40 mouse cellular contexts compared by ENCODE assay signal in the genomic region with DNA sequence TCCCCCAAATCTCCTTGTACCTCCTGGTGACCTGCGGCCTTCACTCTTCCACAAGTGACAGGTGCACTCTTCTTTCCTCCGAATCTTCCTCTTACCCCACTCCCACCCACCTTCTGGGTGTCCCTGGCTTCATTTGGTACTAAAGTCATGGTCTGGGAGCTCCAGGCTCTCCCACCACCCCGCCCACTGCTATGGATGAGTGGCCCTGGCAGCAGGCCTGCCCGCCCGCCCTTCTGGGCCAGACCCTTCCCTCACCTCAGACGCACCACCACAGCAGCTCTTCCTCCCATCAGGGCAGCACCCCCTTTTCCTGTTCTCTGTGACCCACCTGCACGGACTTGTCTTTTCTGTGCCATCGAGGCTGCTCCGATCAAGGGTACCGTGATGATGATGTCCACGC. TPM values are rescaled to one million over a fixed set of nuclear protein-coding genes. Genes with fewer than 3 reads are reported as not detected.
A peak's percentile ranks its signal among the peaks of the same experiment; 100 is the strongest.
DNase-seq lines count a peak whose midpoint lies in the region; ATAC-seq and TF ChIP-seq lines count a peak whose summit lies in the region.
"Had no signal": no experiment of that assay in that cellular context is flagged by ENCODE, and none has a peak within 500 bp of the region (broad histone marks: within the 10 kb centered on the region; RNA-seq: fewer than 3 reads in every experiment).

No protein-coding gene starts in this region.

- no peaks in the 10 kb centered on the region for H3K27me3 ChIP-seq in hindbrain, embryonic 13.5 days
- no peaks in the 10 kb centered on the region for H3K27me3 ChIP-seq in hindbrain, embryonic 10.5 days (ENCODE audit: insufficient read depth, poor library complexity, severe bottlenecking)
- H3K27me3 ChIP-seq in midbrain, postnatal 0 days (ENCODE audit: insufficient read depth, low read length): no peaks in the 10 kb centered on the region
- H3K27me3 ChIP-seq in midbrain, embryonic 15.5 days (replicated peaks): no peaks in the 10 kb centered on the region
- H3K27me3 ChIP-seq in heart, embryonic 10.5 days (ENCODE audit: insufficient read depth, poor library complexity, severe bottlenecking): peaks cover 6% of the 10 kb centered on the region; the same call in 1 of the 2 replicates
- H3K27me3 ChIP-seq: embryonic facial prominence, embryonic 13.5 days; heart, embryonic 12.5 days; hindbrain, embryonic 15.5 days; intestine, embryonic 15.5 days; midbrain, embryonic 13.5 days had no signal

- H3K4me2 ChIP-seq in hindbrain, embryonic 13.5 days: no peak overlapping the region
- H3K4me2 ChIP-seq in midbrain, postnatal 0 days (ENCODE audit: low read depth, low read length, poor library complexity, severe bottlenecking): no peak overlapping the region
- no peak overlapping the region for H3K4me2 ChIP-seq in midbrain, embryonic 15.5 days
- H3K4me2 ChIP-seq: embryonic facial prominence, embryonic 13.5 days; heart, embryonic 12.5 days; hindbrain, embryonic 15.5 days; intestine, embryonic 15.5 days; liver, embryonic 12.5 days; midbrain, embryonic 13.5 days had no signal

- H3K9ac ChIP-seq in hindbrain, embryonic 13.5 days: no peak overlapping the region
- peak overlapping the region; percentile 29; the same call in 1 of the 2 replicates for H3K9ac ChIP-seq in midbrain, postnatal 0 days (replicated peaks; ENCODE audit: low read length, poor library complexity, severe bottlenecking)
- H3K9ac ChIP-seq in midbrain, embryonic 15.5 days: no peak overlapping the region
- H3K9ac ChIP-seq: embryonic facial prominence, embryonic 13.5 days; heart, embryonic 12.5 days; hindbrain, embryonic 15.5 days; intestine, embryonic 15.5 days; liver, embryonic 12.5 days; liver, postnatal 0 days; midbrain, embryonic 13.5 days had no signal

- 82% methylated on average over 11 of the region's 11 CpGs for WGBS in hindbrain, embryonic 13.5 days
- WGBS in hindbrain, embryonic 10.5 days: 83% methylated on average over 11 of the region's 11 CpGs
- WGBS in midbrain, postnatal 0 days: 79% methylated on average over 11 of the region's 11 CpGs
- WGBS in midbrain, embryonic 15.5 days: 80% methylated on average over 11 of the region's 11 CpGs
- 87% methylated on average over 11 of the region's 11 CpGs for WGBS in heart, embryonic 10.5 days

- no peak for ATAC-seq in hindbrain, embryonic 13.5 days (ENCODE audit: low FRiP score)
- ATAC-seq in midbrain, postnatal 0 days (ENCODE audit: low FRiP score): no peak
- ATAC-seq in midbrain, embryonic 15.5 days (replicated peaks): no peak
- ATAC-seq: CD4-positive, CD25-positive, alpha-beta regulatory T cell, adult 4 months; intestine, embryonic 15.5 days; liver, embryonic 12.5 days; liver, postnatal 0 days; midbrain, embryonic 13.5 days had no signal

- 0 out of 2 replicates have a peak overlapping the region, but pooled peaks have one; percentile 31 for H3K27ac ChIP-seq in hindbrain, embryonic 13.5 days
- no peak overlapping the region for H3K27ac ChIP-seq in hindbrain, embryonic 10.5 days
- H3K27ac ChIP-seq in midbrain, postnatal 0 days (ENCODE audit: low read depth, low read length): no peak overlapping the region
- H3K27ac ChIP-seq in midbrain, embryonic 15.5 days: no peak overlapping the region
- H3K27ac ChIP-seq in heart, embryonic 10.5 days: no peak overlapping the region
- H3K27ac ChIP-seq: embryonic facial prominence, embryonic 13.5 days; forebrain, embryonic 10.5 days; gastrocnemius, adult 2 months; hindbrain, embryonic 15.5 days; intestine, embryonic 15.5 days; liver, embryonic 12.5 days; midbrain, embryonic 13.5 days had no signal

- no peak for DNase-seq in hindbrain, embryonic 10.5 days (ENCODE audit: low spot score)
- DNase-seq in kidney, postnatal 4 days: peak; percentile 29 to 47
- no peak for DNase-seq in kidney, postnatal 14 days
- DNase-seq in midbrain, postnatal 0 days (ENCODE audit: low spot score): no peak
- no peak for DNase-seq in heart, embryonic 10.5 days (ENCODE audit: low spot score)
- DNase-seq: adrenal gland, postnatal 14 days; cerebellum, adult 11 months; cerebellum, adult 9-10 months; cerebellum, postnatal 36 days; gastrocnemius, adult 2 months; gastrocnemius, postnatal 36 days; heart, adult 18-20 months; heart, postnatal 4 days; kidney, adult 8-10 months; left cerebral cortex, postnatal 4 days; liver, postnatal 0 days; lung, postnatal 36 days; retina, postnatal 1 day; right cerebral cortex, postnatal 14 days; thymus, postnatal 4 days had no signal

- no peak overlapping the region for H3K4me3 ChIP-seq in hindbrain, embryonic 13.5 days
- H3K4me3 ChIP-seq in hindbrain, embryonic 10.5 days: no peak overlapping the region
- H3K4me3 ChIP-seq in midbrain, postnatal 0 days (ENCODE audit: low read depth, low read length): no peak overlapping the region
- no peak overlapping the region for H3K4me3 ChIP-seq in midbrain, embryonic 15.5 days
- H3K4me3 ChIP-seq in heart, embryonic 10.5 days: no peak overlapping the region
- H3K4me3 ChIP-seq: embryonic facial prominence, embryonic 13.5 days; forebrain, embryonic 10.5 days; gastrocnemius, adult 2 months; heart, embryonic 12.5 days; hindbrain, embryonic 15.5 days; intestine, embryonic 15.5 days; liver, embryonic 12.5 days; midbrain, embryonic 13.5 days; myocyte had no signal

- H3K4me1 ChIP-seq in hindbrain, embryonic 13.5 days (replicated peaks): peaks cover 69% of the 10 kb centered on the region
- H3K4me1 ChIP-seq in hindbrain, embryonic 10.5 days (replicated peaks): peaks cover 47% of the 10 kb centered on the region
- H3K4me1 ChIP-seq in midbrain, postnatal 0 days (ENCODE audit: insufficient read depth, low read length): peaks cover 13% of the 10 kb centered on the region
- H3K4me1 ChIP-seq in midbrain, embryonic 15.5 days: peaks cover 44% of the 10 kb centered on the region
- H3K4me1 ChIP-seq in heart, embryonic 10.5 days: peaks cover 24% of the 10 kb centered on the region

- no peaks in the 10 kb centered on the region for H3K9me3 ChIP-seq in hindbrain, embryonic 13.5 days
- H3K9me3 ChIP-seq in hindbrain, embryonic 10.5 days: no peaks in the 10 kb centered on the region
- no peaks in the 10 kb centered on the region for H3K9me3 ChIP-seq in midbrain, postnatal 0 days (ENCODE audit: low read length)
- no peaks in the 10 kb centered on the region for H3K9me3 ChIP-seq in midbrain, embryonic 15.5 days
- no peaks in the 10 kb centered on the region for H3K9me3 ChIP-seq in heart, embryonic 10.5 days
- H3K9me3 ChIP-seq: embryonic facial prominence, embryonic 13.5 days; forebrain, embryonic 10.5 days; heart, embryonic 12.5 days; hindbrain, embryonic 15.5 days; intestine, embryonic 15.5 days; liver, embryonic 12.5 days; midbrain, embryonic 13.5 days had no signal

- TF ChIP-seq CTCF in midbrain, postnatal 0 days (IDR thresholded peaks at IDR 0.05): no peak

- H3K36me3 ChIP-seq in hindbrain, embryonic 13.5 days: 0 out of 2 replicates have a peak, but pooled peaks cover 5% of the 10 kb centered on the region
- no peaks in the 10 kb centered on the region for H3K36me3 ChIP-seq in hindbrain, embryonic 10.5 days
- no peaks in the 10 kb centered on the region for H3K36me3 ChIP-seq in midbrain, postnatal 0 days (ENCODE audit: insufficient read depth, low read length)
- H3K36me3 ChIP-seq in midbrain, embryonic 15.5 days (replicated peaks): no peaks in the 10 kb centered on the region
- no peaks in the 10 kb centered on the region for H3K36me3 ChIP-seq in heart, embryonic 10.5 days
- H3K36me3 ChIP-seq: embryonic facial prominence, embryonic 13.5 days; forebrain, embryonic 10.5 days; heart, embryonic 12.5 days; hindbrain, embryonic 15.5 days; intestine, embryonic 15.5 days; liver, embryonic 12.5 days had no signal

RNA-seq across cellular contexts. Expression of a gene that starts 19.0 kb away (rescaled TPM):
- 173 and 185 TPM in 2 replicates for polyA plus RNA-seq in hindbrain, embryonic 13.5 days (2015; fragmentation: Nextera tagmentation; extraction: Ambion mirVana)
- polyA plus RNA-seq in hindbrain, embryonic 10.5 days (2016; fragmentation: Nextera tagmentation; extraction: Ambion mirVana): 43.6 and 84.1 TPM in 2 replicates
- total RNA-seq in midbrain, postnatal 0 days (2014; rRNA removed): 159 and 196 TPM in 2 replicates
- 118 and 124 TPM in 2 replicates for polyA plus RNA-seq in midbrain, postnatal 0 days (2015; fragmentation: Nextera tagmentation; extraction: Ambion mirVana)
- 206 and 209 TPM in 2 replicates for polyA plus RNA-seq in midbrain, embryonic 15.5 days (2015; fragmentation: Nextera tagmentation; extraction: Ambion mirVana)
- polyA plus RNA-seq in heart, embryonic 10.5 days (2016; fragmentation: Nextera tagmentation; extraction: Ambion mirVana): 12.1 and 16.0 TPM in 2 replicates
- polyA plus RNA-seq: CD4-positive, CD25-positive, alpha-beta regulatory T cell, adult 4 months had no signal

RNA-seq across cellular contexts. Expression of a gene that starts 31.5 kb away (rescaled TPM):
- polyA plus RNA-seq in hindbrain, embryonic 13.5 days (2015; fragmentation: Nextera tagmentation; extraction: Ambion mirVana): not detected in 2 replicates
- polyA plus RNA-seq in hindbrain, embryonic 10.5 days (2016; fragmentation: Nextera tagmentation; extraction: Ambion mirVana): not detected in 2 replicates
- not detected in 2 replicates for total RNA-seq in midbrain, postnatal 0 days (2014; rRNA removed)
- polyA plus RNA-seq in midbrain, postnatal 0 days (2015; fragmentation: Nextera tagmentation; extraction: Ambion mirVana): not detected in 2 replicates
- not detected in 2 replicates for polyA plus RNA-seq in midbrain, embryonic 15.5 days (2015; fragmentation: Nextera tagmentation; extraction: Ambion mirVana)
- not detected in 2 replicates for polyA plus RNA-seq in heart, embryonic 10.5 days (2016; fragmentation: Nextera tagmentation; extraction: Ambion mirVana)
- total RNA-seq: adrenal gland, postnatal 14 days; gastrocnemius, adult 2 months; gastrocnemius, postnatal 36 days; heart, adult 18-20 months; heart, postnatal 4 days; layer of hippocampus, postnatal 14 days; left cerebral cortex, postnatal 4 days; megakaryocyte, adult 5-6 weeks had no signal
- polyA plus RNA-seq: CD4-positive, CD25-positive, alpha-beta regulatory T cell, adult 4 months; embryonic facial prominence, embryonic 13.5 days; forebrain, embryonic 10.5 days; heart, embryonic 12.5 days; heart, postnatal 0 days; hindbrain, embryonic 15.5 days; intestine, embryonic 15.5 days; limb, embryonic 14.5 days; liver, embryonic 12.5 days; liver, postnatal 0 days; lung, embryonic 16.5 days; midbrain, embryonic 13.5 days; myocyte; neural tube, embryonic 14.5 days; small intestine, adult 2 months; stomach, embryonic 14.5 days; thymus, postnatal 0 days had no signal

Comparison
In these comparisons a context has a peak if more than half of its experiments do, and no peak if none do; other contexts are left out.
1. DNase-seq: peak in kidney, postnatal 4 days (2 of 2); none in hindbrain, embryonic 10.5 days (single experiment), kidney, postnatal 14 days (single experiment), midbrain, postnatal 0 days (single experiment) and heart, embryonic 10.5 days (single experiment).